Mouse (Mus musculus) ES-Bruce4 (cell line): ENCODE data around the gene Pik3r1. TPM values are rescaled to one million over a fixed set of nuclear protein-coding genes. Genes with fewer than 3 reads are reported as not detected.

Source experiments
- H3K27ac ChIP-seq: 2 replicates; pipeline ENCODE4 v1.5.1; 2012; ENCODE audit warnings: low read length, inconsistent platforms; ENCODE audit not compliant: insufficient read depth
- H3K27me3 ChIP-seq: 2 replicates; pipeline ENCODE4 v1.6.1; 2012; ENCODE audit warnings: mild to moderate bottlenecking, low read length, inconsistent platforms; ENCODE audit not compliant: control insufficient read depth, poor library complexity, insufficient read depth, severe bottlenecking
- H3K36me3 ChIP-seq: 2 replicates; pipeline ENCODE4 v1.6.1; 2012; ENCODE audit warnings: inconsistent platforms, mild to moderate bottlenecking, low read length, moderate library complexity; ENCODE audit not compliant: control insufficient read depth, poor library complexity, insufficient read depth, severe bottlenecking
- H3K4me1 ChIP-seq: one replicate; pipeline ENCODE4 v1.8.1; 2011; ENCODE audit warnings: low read length; ENCODE audit not compliant: control insufficient read depth, insufficient read depth
- H3K4me3 ChIP-seq: 2 replicates; pipeline ENCODE4 v1.5.1; 2011; ENCODE audit warnings: low read depth, mild to moderate bottlenecking, low read length
- H3K9ac ChIP-seq: 2 replicates; pipeline ENCODE4 v1.6.1; 2012; ENCODE audit warnings: low read depth, mild to moderate bottlenecking, inconsistent platforms; ENCODE audit not compliant: poor library complexity, severe bottlenecking
- H3K9me3 ChIP-seq: replicated peaks from 2 replicates; pipeline ENCODE4 v1.6.1; 2012; ENCODE audit warnings: mild to moderate bottlenecking, low read length, inconsistent platforms; ENCODE audit not compliant: control insufficient read depth, poor library complexity, insufficient read depth, severe bottlenecking
- CTCF ChIP-seq: IDR thresholded peaks from one replicate; pipeline ENCODE4 v1.8.1; 2011; ENCODE audit warnings: low read depth, low read length
- EP300 ChIP-seq: IDR thresholded peaks from 2 replicates; pipeline ENCODE4 v1.6.1; 2011; ENCODE audit warnings: low read depth, low read length; ENCODE audit not compliant: insufficient read depth
- POLR2A ChIP-seq: IDR thresholded peaks from one replicate; pipeline ENCODE4 v1.8.1; 2011; ENCODE audit warnings: low read length; ENCODE audit not compliant: insufficient read depth
- polyA plus RNA-seq: library from polyadenylated mRNA; stranded (reverse); fragments of >200 nt; gene quantifications from 2 replicates; pipeline ENCODE4 v1.2.4, GENCODE M21; 2011; ENCODE audit warnings: low read depth; ENCODE audit not compliant: missing spikeins, insufficient read depth, insufficient read length

The Pik3r1 gene
- polyA plus RNA-seq, 1 experiment, result 7.5 TPM

DNA sequence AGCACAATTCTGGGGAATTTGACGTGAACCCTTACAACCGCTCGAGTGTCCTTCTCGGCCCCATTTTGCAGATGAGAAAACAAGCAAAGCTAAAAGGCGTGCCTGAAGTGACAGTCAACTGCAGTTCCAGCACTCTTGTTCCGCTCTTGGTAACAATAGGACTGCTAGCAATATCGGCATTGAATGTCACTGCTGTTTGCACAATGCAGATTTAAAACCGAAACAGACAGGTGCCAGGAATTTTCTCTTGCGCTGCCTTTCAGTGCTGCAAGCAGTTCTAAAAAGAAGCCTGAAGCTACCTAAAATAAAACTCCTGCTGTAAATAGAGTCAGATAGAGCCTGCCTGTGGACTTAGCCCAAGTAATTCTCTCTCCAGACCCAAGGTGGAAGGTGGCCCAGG is 4.3 kb downstream of the Pik3r1 start:
- Histone ChIP-seq H3K27ac (no peak overlapping the region), H3K9ac (no peak overlapping the region), H3K4me3 (no peak overlapping the region), H3K36me3 (no peaks in the 10 kb centered on the region), H3K27me3 (no peaks in the 10 kb centered on the region), H3K9me3 (no peaks in the 10 kb centered on the region), H3K4me1 (peaks cover 18% of the 10 kb centered on the region)
- TF ChIP-seq POLR2A, result no peak
- no peak for TF ChIP-seq EP300
- TF ChIP-seq CTCF, result no peak

DNA sequence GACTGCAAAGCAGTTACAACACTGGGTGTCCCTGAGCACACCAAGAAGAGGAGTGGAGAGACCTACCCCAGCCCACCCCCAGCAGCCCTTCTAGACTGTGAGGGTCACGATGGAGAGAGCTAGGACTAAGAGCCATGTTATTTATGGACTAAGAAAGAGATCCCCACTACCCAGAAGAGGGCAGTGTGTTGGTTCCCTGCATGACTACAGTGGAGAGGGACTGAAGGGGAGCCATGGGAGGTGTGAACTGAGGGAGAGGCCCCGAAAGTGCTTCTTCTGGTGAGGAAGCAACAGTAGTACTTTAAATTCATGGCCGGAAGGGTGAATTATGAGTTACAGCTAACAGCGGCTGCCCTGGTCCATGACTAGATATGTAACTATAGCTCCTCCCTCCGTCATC is 4.9 kb downstream of the Pik3r1 start:
- TF ChIP-seq CTCF (peak; percentile 7), POLR2A (no peak)
- H3K4me1 ChIP-seq, result peaks cover 21% of the 10 kb centered on the region

DNA sequence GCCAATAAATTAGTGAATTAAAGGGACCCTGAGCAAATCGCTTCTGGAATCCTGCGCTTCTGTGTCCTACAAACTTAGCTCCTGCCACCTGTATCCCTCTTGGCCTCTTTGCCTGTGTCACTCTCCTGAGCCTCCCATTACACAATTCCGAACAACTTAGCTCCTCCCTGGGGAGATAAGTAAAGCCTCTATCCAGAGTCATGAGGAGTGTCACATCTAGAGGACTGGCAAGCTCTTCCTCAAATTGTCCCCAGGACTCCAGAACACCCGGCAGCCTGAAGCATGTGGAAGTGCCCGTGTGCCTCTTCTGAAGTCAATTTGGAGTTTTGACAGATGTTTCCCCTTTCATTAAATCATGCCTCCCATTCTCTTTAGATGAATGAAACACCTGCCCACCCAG is 6.4 kb downstream of the Pik3r1 start:
- no peaks in the 10 kb centered on the region for H3K27me3 ChIP-seq
- no peak overlapping the region for H3K4me3 ChIP-seq
- H3K9me3 ChIP-seq, result no peaks in the 10 kb centered on the region
- H3K36me3 ChIP-seq, result no peaks in the 10 kb centered on the region
- H3K4me1 ChIP-seq, result peaks cover 21% of the 10 kb centered on the region
- TF ChIP-seq POLR2A (no peak), EP300 (no peak), CTCF (no peak)
- H3K27ac ChIP-seq, result no peak overlapping the region
- H3K9ac ChIP-seq, result no peak overlapping the region

More for the DNA sequence above, 4.9 kb downstream of the Pik3r1 start:
- Histone ChIP-seq H3K4me3 (no peak overlapping the region), H3K27ac (no peak overlapping the region), H3K9ac (no peak overlapping the region), H3K9me3 (no peaks in the 10 kb centered on the region), H3K27me3 (no peaks in the 10 kb centered on the region), H3K36me3 (no peaks in the 10 kb centered on the region)

DNA sequence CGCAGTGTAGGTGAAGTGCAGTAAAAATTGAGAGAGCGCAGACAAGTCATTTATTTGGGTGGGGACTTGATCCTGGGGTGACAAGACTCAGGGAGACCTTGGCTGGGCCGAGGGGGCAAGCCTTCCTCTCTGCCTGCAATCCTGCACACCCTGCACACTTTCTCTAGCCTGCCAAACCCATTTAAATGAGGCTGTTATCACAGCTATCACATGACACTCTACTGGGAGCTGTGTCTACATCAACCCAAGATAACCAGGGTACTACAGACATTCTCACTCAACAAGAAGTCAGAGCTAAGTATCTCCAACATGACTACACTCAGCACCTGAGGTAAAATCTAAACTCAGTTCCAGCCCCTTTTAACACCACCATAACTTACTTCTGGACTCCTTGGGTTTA is 7.1 kb downstream of the Pik3r1 start:
- TF ChIP-seq CTCF (no peak), POLR2A (no peak), EP300 (no peak)

DNA sequence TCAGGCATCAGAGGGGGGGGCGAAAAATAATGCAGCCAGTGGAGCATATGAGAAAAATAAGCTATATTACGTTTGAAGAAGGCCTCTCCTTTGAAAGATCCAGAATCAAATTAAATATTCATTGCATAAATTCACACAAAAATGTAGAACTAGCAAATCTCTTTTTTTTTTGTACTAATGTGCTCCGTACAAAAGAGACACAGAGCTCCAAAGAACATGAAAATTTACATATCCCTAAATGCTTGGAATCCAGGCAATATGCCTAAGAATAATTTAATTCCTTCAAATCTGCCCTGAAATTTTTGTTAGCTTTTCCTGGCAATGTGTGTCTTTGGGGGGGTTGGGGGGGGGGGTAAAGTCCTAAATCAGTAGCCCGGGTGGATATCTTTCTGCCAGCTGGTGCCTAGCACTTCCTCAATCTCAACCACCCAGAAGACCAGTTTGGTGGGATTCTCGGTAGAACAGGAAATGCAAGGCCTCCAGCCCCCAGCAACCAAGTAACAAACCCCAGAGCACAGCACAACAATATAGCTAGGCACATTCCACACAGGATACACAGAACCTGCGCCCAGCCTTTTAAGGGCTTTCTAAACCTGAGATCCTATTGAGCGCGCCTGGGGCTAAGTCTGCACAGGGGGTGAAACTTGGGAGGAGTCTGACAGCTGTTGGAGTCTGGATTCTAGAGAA is 7.9 kb downstream of the Pik3r1 start:
- no peaks in the 10 kb centered on the region for H3K9me3 ChIP-seq
- no peak overlapping the region for H3K9ac ChIP-seq
- no peak for TF ChIP-seq POLR2A
- TF ChIP-seq EP300, result peak; percentile 61; the same call in 1 of the 2 replicates
- TF ChIP-seq CTCF, result no peak
- H3K27me3 ChIP-seq, result no peaks in the 10 kb centered on the region
- no peak overlapping the region for H3K4me3 ChIP-seq
- peaks cover 21% of the 10 kb centered on the region for H3K4me1 ChIP-seq
- 0 out of 2 replicates have a peak overlapping the region, but pooled peaks have one; percentile 25 for H3K27ac ChIP-seq
- H3K36me3 ChIP-seq, result no peaks in the 10 kb centered on the region

More for the DNA sequence above, 7.1 kb downstream of the Pik3r1 start:
- no peaks in the 10 kb centered on the region for H3K27me3 ChIP-seq
- H3K4me3 ChIP-seq, result no peak overlapping the region
- H3K9me3 ChIP-seq, result no peaks in the 10 kb centered on the region
- H3K4me1 ChIP-seq, result peaks cover 21% of the 10 kb centered on the region
- H3K27ac ChIP-seq, result 0 out of 2 replicates have a peak overlapping the region, but pooled peaks have one; percentile 12
- no peak overlapping the region for H3K9ac ChIP-seq
- no peaks in the 10 kb centered on the region for H3K36me3 ChIP-seq

DNA sequence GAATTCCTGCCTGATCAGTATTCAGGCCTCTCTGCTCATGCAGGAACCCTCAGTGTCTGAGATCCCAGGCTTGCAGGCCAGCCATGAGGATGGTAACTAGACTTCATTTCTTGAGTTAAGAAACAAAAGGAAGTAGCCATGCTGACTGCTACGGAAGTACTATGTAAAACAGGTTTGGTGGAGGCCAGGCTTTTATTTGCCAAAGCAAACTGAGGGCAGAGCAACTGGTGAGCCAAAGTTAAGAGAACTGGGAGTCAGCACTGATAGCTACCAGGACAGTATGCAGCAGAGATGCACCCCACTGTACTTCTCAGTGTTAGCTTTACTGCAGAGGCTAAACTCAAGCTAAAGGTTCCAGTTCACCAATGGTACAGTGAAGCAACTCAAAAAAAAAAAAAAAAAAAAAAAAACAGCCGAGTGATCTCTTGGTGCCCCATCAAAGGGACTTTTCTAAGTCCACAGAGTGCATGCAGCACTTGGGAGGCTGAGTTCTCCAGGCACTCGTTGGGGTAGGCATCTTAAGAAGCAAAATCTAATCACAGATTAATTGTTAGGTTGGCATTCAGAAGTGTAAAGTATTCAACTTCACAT is 8.6 kb downstream of the Pik3r1 start:
- no peak for TF ChIP-seq CTCF
- TF ChIP-seq POLR2A, result no peak
- no peak for TF ChIP-seq EP300
- Histone ChIP-seq H3K36me3 (no peaks in the 10 kb centered on the region), H3K4me3 (no peak overlapping the region), H3K9me3 (no peaks in the 10 kb centered on the region), H3K9ac (no peak overlapping the region), H3K27me3 (no peaks in the 10 kb centered on the region), H3K27ac (0 out of 2 replicates have a peak overlapping the region, but pooled peaks have one; percentile 6), H3K4me1 (peaks cover 21% of the 10 kb centered on the region)
